Mouse (Mus musculus) adrenal gland, adult 2 months (tissue): ENCODE data around the gene Zbtb11. TPM values are rescaled to one million over a fixed set of nuclear protein-coding genes. Genes with fewer than 3 reads are reported as not detected.
A peak's percentile ranks its signal among the peaks of the same experiment; 100 is the strongest.
"Not testable (repeated sequence)": the region's sequence is repeated elsewhere in the genome, so short reads cannot be mapped to it uniquely, and the experiment has no call there.

Experiments used
- DNase-seq: peaks from one replicate; pipeline ENCODE4 v3.0.0; 2021
- long read RNA-seq: library from polyadenylated mRNA; stranded (forward); transcript quantifications from one replicate; pipeline ENCODE4 v2.0.0, GENCODE M21; 2021
- polyA plus RNA-seq: library from polyadenylated mRNA; depleted of rRNA; stranded (reverse); fragments of >200 nt; gene quantifications from 2 replicates; pipeline ENCODE4 v1.2.3, GENCODE M21; 2012; rRNA removed
- total RNA-seq, 2 experiments: library from RNA; stranded (reverse); gene quantifications; 2 replicates each; pipeline ENCODE4 v1.2.3; 2021

Zbtb11 gene
- total RNA-seq, result 10 to 100 TPM; 16.7 to 25.3 TPM
- polyA plus RNA-seq, result 4.2 and 4.6 TPM in 2 replicates
- long read RNA-seq, full-length matches to known transcripts, result 4 of 8 reads
- long read RNA-seq, partial matches to known transcripts, result 2 of 8 reads
- long read RNA-seq, other reads (novel, unspliced or antisense), result 2 of 8 reads

- DNase-seq, result peak; percentile 99
Measured at GRCm38 (mm10) chr16:55973431-55974255, at the start of gene Zbtb11. Zbtb11 (plus strand) TSS chr16:55973883.

DNA sequence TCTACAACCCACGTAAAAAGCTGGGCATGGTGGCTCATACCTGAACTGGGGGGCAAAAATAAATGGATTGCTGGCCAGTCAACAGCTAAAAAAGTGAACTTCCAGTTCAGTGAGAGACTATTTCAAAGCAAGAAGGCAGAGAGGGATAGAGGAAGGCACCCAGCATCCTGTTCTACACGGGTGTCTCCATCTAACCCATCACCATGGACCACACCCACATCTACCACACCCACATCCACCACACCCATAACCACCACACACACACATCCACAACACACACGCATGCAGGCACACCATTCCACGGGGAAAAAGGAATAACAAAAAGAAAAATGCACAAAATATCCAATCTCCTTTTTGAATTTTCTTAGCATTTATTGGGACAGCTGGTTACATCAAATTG is 49.7 kb upstream of the Zbtb11 start:
- no peak for DNase-seq

GRCm38 (mm10) chr16:55933681-55934343 is 39.9 kb upstream of the Zbtb11 start:
- no peak for DNase-seq

- DNase-seq, result peak; percentile 95
Measured at GRCm38 (mm10) chr16:55934453-55935037, 39.1 kb upstream of the Zbtb11 start, which contains the start of gene Cep97. Cep97 (minus strand) TSS chr16:55934855.

DNA sequence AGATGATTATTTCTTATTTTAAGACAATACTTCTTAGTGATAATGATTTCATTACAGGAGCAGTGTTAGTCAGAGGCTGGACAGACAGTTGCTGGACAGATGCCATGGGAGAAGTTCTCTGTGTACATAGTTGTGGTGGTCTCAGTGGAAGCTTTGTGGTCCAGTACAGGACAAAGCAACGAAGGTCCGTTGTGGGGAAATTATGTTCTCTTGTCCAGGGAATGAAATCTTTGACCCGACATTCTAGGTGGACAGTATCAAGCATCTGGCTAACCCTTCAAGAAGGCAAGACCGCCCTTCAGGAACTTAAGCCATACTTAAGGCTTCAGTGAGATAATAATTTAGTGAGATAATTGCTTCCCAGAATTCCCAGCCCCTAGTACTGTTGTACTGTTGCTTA is 34.9 kb upstream of the Zbtb11 start:
- DNase-seq, result no peak

DNA sequence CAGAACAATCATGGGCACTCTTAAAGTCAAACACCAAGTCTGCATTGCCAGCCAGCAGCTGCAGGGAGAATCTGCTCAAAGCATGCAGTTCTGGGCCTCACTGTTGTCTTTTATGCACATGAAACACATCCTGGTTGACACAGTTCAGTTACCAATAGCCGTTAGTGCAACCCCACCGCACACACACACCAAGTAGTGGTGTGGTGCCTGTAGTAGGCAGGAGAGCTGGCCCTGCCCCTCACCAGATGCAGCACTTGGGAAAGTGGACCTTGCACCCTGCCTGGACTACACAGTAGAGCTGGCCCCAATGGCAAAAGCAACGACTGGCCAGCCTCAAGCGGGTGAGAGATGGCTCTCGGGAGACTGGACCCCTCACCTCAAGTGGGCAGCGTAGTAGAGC is 34.0 kb upstream of the Zbtb11 start:
- no peak for DNase-seq

DNA sequence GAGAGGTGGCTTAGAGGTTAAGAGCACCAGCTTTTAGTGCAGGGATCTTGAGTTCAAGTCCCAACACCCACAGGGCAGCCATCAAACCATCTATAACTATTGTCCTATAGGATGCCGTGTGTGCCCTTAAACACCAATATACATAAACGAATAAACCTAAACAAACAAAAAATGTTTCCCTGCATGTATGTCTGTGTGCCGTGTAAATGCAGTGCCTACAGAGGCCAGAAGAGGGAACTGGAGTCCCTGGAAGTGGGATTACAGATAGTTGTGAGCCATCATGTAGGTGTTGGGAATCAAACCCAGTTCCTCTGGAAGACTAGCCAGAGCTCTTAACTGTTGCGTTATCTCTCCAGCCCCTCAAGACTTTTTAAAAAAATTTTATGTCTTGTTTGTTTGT is 32.9 kb upstream of the Zbtb11 start:
- no peak for DNase-seq

GRCm38 (mm10) chr16:55947266-55947665 is 26.4 kb upstream of the Zbtb11 start:
- DNase-seq, result no peak

DNA sequence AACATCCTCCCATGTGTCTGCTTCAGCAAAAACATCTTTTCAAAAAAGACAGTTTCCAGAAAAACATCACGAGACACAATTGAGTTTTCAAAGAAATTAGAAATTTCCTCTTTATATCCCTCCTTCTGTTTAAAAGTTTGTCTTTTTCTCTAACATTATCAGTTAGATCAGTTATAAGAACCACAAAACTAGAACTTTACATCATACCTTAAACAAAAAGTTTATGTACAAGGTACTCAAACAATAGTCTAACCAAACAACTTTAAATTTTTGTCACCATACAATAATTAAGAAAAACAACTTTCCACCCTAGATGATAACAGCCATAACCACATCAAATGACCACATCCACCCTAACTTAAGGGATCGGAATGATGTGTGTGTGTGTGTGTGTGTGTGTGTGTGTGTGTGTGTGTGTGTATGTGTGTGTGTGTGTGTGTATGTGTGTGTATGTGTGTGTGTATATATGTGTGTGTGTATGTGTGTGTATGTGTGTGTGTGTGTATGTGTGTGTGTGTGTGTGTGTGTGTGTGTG is 25.7 kb upstream of the Zbtb11 start:
- DNase-seq, result not testable (repeated sequence)

GRCm38 (mm10) chr16:55948963-55949362 is 24.7 kb upstream of the Zbtb11 start:
- no peak for DNase-seq

DNA sequence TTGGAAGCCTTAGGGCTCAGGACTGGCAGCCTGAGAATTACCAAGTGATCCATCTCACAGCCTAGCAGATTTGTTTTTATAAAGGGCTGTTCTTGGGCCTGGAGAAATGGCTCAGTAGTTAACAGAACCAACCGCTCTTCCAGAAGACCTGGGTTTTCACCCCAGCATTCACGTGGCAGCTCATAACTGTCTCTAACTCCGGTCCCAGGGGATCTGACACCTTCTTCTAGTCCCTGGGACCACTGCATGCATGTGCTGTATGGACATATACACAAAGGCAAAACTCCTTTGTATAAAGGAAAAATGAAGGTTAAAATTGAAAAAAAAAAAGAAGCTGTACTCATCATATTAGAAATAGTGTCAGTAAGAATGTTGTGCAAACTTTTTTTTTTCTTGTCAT is 23.2 kb upstream of the Zbtb11 start:
- no peak for DNase-seq

- peak; percentile 70 for DNase-seq
Measured at GRCm38 (mm10) chr16:55950946-55951678, 22.6 kb upstream of the Zbtb11 start.

GRCm38 (mm10) chr16:55951679-55952327 is 21.9 kb upstream of the Zbtb11 start:
- DNase-seq, result no peak

DNA sequence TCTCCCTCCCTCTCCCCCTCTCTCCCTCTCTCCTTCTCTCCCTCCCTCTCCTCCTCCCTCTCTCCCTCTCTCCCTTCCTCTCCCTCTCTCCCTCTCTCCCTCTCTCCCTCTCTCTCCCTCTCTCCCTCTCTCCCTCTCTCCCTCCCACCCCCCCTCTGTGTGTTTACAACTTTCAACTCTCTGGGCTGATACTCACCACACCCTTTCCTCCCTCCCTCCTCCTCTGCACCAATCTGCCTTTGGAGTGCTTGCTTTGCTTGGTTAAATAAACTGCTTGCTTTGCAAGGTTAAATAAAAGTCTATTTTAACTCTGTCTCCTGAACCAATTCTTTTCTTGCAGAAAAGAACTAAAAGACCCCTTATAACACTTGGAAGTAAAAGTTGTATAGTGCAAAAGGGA is 20.9 kb upstream of the Zbtb11 start:
- DNase-seq, result no peak

GRCm38 (mm10) chr16:55954196-55954595 is 19.5 kb upstream of the Zbtb11 start:
- DNase-seq, result not testable (repeated sequence)

- DNase-seq, result not testable (repeated sequence)
Measured at GRCm38 (mm10) chr16:55963068-55963467, 10.6 kb upstream of the Zbtb11 start.

DNA sequence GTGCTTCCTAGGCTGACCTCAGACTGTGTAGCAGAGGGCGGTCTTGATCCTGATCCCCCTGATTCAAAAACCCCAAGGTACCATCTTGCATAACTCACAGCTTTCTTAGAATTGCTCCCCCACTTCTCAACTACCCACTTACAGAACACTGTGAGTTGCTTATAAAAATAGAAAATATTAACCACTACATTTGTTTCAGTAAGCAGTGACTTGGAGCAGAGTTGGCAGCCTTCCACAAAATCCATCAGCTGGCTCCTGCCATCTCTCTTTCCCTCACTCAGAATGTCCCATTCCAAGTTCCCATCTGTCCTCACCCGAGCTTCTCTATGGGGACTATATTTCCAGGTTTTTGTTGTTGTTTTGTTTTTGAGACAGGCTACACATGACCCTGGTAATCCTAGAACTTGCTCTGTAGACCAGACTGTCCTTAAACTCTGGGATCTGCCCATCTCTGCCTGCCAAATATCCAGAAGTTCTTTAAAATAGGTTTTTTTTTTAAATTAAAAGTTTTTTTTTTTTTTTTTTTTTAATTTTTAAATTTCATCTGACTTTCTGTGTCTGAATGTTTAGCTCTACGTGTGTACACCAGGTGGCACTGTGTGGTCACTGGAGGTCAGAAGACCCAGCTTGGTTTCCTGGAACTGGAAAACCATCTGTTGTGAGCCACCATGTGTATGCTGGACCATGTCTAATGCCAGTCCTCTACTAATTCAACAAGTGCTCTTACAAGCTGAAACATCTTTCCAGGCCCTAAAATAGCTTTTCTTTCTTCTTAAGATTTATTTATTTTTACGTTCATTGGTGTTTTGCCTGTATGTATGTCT is 9.3 kb upstream of the Zbtb11 start:
- peak; percentile 34 for DNase-seq

GRCm38 (mm10) chr16:55966212-55966871 is 7.3 kb upstream of the Zbtb11 start, which contains the start of gene Rpl24:
Rpl24 (plus strand) TSS chr16:55966275.
- DNase-seq, result peak; percentile 95

DNA sequence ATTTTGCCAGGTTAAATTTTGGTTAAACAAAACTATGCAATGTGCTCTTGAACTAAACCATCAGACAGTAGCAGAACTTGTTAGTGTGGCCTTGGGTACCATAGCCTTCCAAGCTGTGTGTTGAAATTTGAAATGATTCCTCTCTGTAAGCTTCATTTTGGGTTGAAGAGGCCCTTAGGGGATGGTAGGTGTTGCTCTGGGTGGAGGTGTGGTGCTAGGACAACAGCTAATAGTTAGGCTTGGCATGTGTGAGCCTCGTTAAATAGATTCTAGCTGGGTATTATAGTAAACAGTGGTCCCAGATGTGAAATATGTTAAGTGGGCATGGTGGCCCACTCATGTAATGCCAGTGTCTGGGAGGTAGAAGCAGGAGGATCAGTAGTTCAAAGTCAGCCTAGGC is 6.5 kb upstream of the Zbtb11 start:
- DNase-seq, result no peak

DNA sequence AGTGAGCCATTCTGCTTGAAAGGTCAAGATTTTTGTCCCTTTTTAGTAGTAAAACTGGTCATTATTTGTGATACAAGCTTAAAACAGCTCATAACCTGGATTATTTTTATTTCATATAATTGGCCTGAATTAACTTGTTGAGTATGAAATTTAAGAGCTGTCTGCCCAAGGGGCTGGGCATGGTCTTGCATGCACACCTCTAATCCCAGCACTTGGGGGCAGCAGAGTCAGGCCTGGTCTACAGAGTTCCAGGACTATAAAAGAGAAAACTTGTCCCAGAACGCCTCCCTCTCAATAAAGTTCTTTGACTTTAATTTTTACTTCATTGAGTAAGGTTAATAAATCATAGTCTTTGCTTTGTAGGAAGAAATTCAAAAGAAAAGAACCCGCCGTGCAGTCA is 4.5 kb upstream of the Zbtb11 start:
- DNase-seq, result peak; percentile 45
